Mouse (Mus musculus) heart, embryonic 11.5 days (tissue): Measurements from ENCODE around the gene Vstm2b. TPM values are rescaled to one million over a fixed set of nuclear protein-coding genes. Genes with fewer than 3 reads are reported as not detected.

Experiments
- ATAC-seq: fragments of 200-750 bp; cut with Nextera tagmentation; replicated peaks from 2 replicates; pipeline ENCODE4 v1.8.0; 2017; ENCODE audit warnings: moderate library complexity; ENCODE audit not compliant: insufficient number of reproducible peaks, low FRiP score, low TSS enrichment
- H3K27ac ChIP-seq: fragments of 300-500 bp; sonication (generic); 2 replicates; pipeline ENCODE4 v1.5.1; 2014; ENCODE audit warnings: mild to moderate bottlenecking, low read depth, low read length
- H3K27me3 ChIP-seq: fragments of 300-500 bp; sonication (generic); 2 replicates; pipeline ENCODE4 v1.6.1; 2014; ENCODE audit warnings: mild to moderate bottlenecking, low read length, mixed read lengths; ENCODE audit not compliant: control insufficient read depth, insufficient read depth
- H3K36me3 ChIP-seq: fragments of 300-500 bp; sonication (generic); 2 replicates; pipeline ENCODE4 v1.6.1; 2014; ENCODE audit warnings: mild to moderate bottlenecking, low read length, moderate library complexity, mixed read lengths; ENCODE audit not compliant: control insufficient read depth, insufficient read depth
- H3K4me1 ChIP-seq: fragments of 300-500 bp; sonication (generic); 2 replicates; pipeline ENCODE4 v1.6.1; 2014; ENCODE audit warnings: low read length; ENCODE audit not compliant: control insufficient read depth, insufficient read depth
- H3K4me2 ChIP-seq: fragments of 300-500 bp; sonication (generic); 2 replicates; pipeline ENCODE4 v1.6.1; 2014; ENCODE audit warnings: mild to moderate bottlenecking, moderate library complexity
- H3K4me3 ChIP-seq: fragments of 300-500 bp; sonication (generic); 2 replicates; pipeline ENCODE4 v1.5.1; 2014; ENCODE audit warnings: low read depth, low read length
- H3K9ac ChIP-seq: fragments of 300-500 bp; sonication (generic); 2 replicates; pipeline ENCODE4 v1.6.1; 2014; ENCODE audit warnings: mild to moderate bottlenecking, low read depth, low read length, moderate library complexity
- H3K9me3 ChIP-seq: fragments of 300-500 bp; sonication (generic); replicated peaks from 2 replicates; pipeline ENCODE4 v1.6.1; 2016; ENCODE audit warnings: low read length; ENCODE audit not compliant: control insufficient read depth
- WGBS: fragments of 180-500 bp; shearing (Covaris S2); extraction: QIAGEN DNeasy Blood & Tissue Kit; methylation state at CpG from one replicate; pipeline ENCODE4 v1.1.7; 2014; ENCODE audit not compliant: insufficient replicate concordance; 5-methylcytosine and 5-hydroxymethylcytosine counted together
- polyA plus RNA-seq: library from polyadenylated mRNA; unstranded; fragments of >200 nt; fragmentation: Nextera tagmentation; extraction: Ambion mirVana; gene quantifications from 2 replicates; pipeline ENCODE4 v1.2.1, GENCODE M21; 2014

The Vstm2b gene
- polyA plus RNA-seq, 1 experiment from 2014 or later = 0.94 TPM

DNA sequence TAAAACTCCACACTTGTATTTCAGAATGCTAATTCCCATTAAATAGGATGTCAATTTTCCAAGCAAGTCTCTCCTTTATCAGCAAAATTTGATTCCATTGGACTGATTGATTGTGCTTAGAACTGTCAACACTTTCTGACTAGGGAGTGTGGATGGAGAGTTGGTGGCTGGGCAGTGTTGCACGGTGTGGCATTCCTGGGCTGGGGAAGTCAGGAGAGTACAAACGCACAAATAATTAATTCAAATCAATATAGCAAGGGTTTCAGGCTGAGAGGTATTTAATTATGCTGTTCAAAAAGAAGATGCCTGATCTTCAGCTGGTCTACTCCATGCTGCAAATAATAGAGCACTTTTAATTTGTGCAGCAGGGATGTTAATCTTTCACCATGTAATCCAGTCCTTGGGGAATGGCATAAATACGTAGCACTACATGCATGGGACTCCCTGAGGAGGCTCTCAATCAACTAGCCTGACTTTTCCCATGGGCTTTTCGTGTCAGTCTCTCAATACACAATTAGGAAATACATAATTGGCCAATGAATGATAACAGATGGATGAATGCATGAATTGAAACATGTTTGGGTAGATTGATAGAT lies 38.6 kb downstream of the Vstm2b start:
- Histone ChIP-seq H3K9me3 (no peaks in the 10 kb centered on the region), H3K36me3 (no peaks in the 10 kb centered on the region), H3K27me3 (no peaks in the 10 kb centered on the region), H3K9ac (no peak overlapping the region), H3K4me2 (no peak overlapping the region), H3K4me3 (no peak overlapping the region), H3K4me1 (no peaks in the 10 kb centered on the region), H3K27ac (no peak overlapping the region)
- ATAC-seq = no peak
- 52% methylated on average over 4 of the region's 4 CpGs for WGBS

DNA sequence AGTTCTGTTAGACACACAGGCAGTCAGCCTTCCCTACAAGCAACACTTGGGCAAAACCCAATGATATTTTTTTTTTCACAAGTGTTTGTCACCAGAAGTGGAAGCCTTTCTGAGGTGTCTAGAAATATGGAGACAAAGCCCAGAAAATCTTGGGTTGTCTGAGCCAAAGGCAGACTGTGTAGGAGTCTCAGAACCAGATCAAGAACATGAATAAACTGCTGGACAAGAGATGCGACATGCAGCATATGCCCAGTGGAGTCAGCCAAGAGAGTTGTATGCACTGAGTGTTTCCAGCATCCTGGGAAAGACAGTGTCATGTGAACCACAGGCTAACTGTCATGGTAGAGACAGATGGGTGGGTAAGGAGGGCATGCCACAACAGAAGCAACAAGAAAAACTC lies 41.2 kb downstream of the Vstm2b start:
- no peaks in the 10 kb centered on the region for H3K36me3 ChIP-seq
- no peak overlapping the region for H3K4me2 ChIP-seq
- 81% methylated on average over 1 of the region's 1 CpGs for WGBS
- H3K27ac ChIP-seq = no peak overlapping the region
- H3K4me3 ChIP-seq = no peak overlapping the region
- H3K4me1 ChIP-seq = no peaks in the 10 kb centered on the region
- ATAC-seq = no peak
- H3K27me3 ChIP-seq = no peaks in the 10 kb centered on the region
- H3K9me3 ChIP-seq = no peaks in the 10 kb centered on the region
- no peak overlapping the region for H3K9ac ChIP-seq

- 63% methylated on average over 3 of the region's 3 CpGs for WGBS
- no peaks in the 10 kb centered on the region for H3K9me3 ChIP-seq
- no peak overlapping the region for H3K4me2 ChIP-seq
- ATAC-seq = no peak
- H3K27me3 ChIP-seq = no peaks in the 10 kb centered on the region
- H3K4me3 ChIP-seq = no peak overlapping the region
- no peak overlapping the region for H3K27ac ChIP-seq
- no peaks in the 10 kb centered on the region for H3K4me1 ChIP-seq
- H3K9ac ChIP-seq = no peak overlapping the region
- H3K36me3 ChIP-seq = no peaks in the 10 kb centered on the region
Measured at GRCm38 (mm10) chr7:40942233-40942935, 44.3 kb downstream of the Vstm2b start.

Other genes with a start within 250 kb of the Vstm2b start
- not detected in 2 replicates for gene 4930433I11Rik, start 89.2 kb downstream of the Vstm2b start, polyA plus RNA-seq
- not detected in 2 replicates for gene Gm4884, start 134.4 kb downstream of the Vstm2b start, polyA plus RNA-seq